Mouse (Mus musculus): ENCODE data around the gene Atp11a. TPM values are rescaled to one million over a fixed set of nuclear protein-coding genes. Genes with fewer than 3 reads are reported as not detected.

Gene Atp11a
- polyA plus RNA-seq, 1 experiment from 2014 or later, result 1.0 TPM

- H3K9me3 ChIP-seq (replicated peaks), result no peaks in the 10 kb centered on the region
- H3K27ac ChIP-seq, result no peak overlapping the region
- DNase-seq, result no peak
- H3K36me3 ChIP-seq, result no peaks in the 10 kb centered on the region
- peaks cover 16% of the 10 kb centered on the region; the same call in 1 of the 2 replicates for H3K27me3 ChIP-seq
- no peak for ATAC-seq (ENCODE audit: low read depth)
- no peak overlapping the region for H3K4me3 ChIP-seq (replicated peaks)
- no peaks in the 10 kb centered on the region for H3K4me1 ChIP-seq (replicated peaks)
- no peak overlapping the region for H3K4me2 ChIP-seq
- WGBS (ENCODE audit: insufficient replicate concordance), result 63% methylated on average over 4 of the region's 4 CpGs
- H3K9ac ChIP-seq, result no peak overlapping the region
Observed at GRCm38 (mm10) chr8:12907730-12908129, 150.9 kb downstream of the Atp11a start.

GRCm38 (mm10) chr8:12912011-12912410 is 155.2 kb downstream of the Atp11a start:
- H3K36me3 ChIP-seq, result no peaks in the 10 kb centered on the region
- no peak overlapping the region for H3K27ac ChIP-seq
- H3K27me3 ChIP-seq, result peaks cover 45% of the 10 kb centered on the region
- H3K4me2 ChIP-seq, result no peak overlapping the region
- no peak overlapping the region for H3K4me3 ChIP-seq (replicated peaks)
- no peak for DNase-seq
- no peak for ATAC-seq (ENCODE audit: low read depth)
- 43% methylated on average over 5 of the region's 5 CpGs for WGBS (ENCODE audit: insufficient replicate concordance)
- H3K4me1 ChIP-seq (replicated peaks), result no peaks in the 10 kb centered on the region
- no peaks in the 10 kb centered on the region for H3K9me3 ChIP-seq (replicated peaks)
- no peak overlapping the region for H3K9ac ChIP-seq

GRCm38 (mm10) chr8:12915187-12916006 is 158.6 kb downstream of the Atp11a start:
- no peak overlapping the region for H3K27ac ChIP-seq
- DNase-seq (no peak), ATAC-seq (ENCODE audit: low read depth) (no peak)
- H3K9me3 ChIP-seq (replicated peaks), result no peaks in the 10 kb centered on the region
- peak overlapping the region; percentile 38 for H3K4me2 ChIP-seq
- no peaks in the 10 kb centered on the region for H3K36me3 ChIP-seq
- H3K9ac ChIP-seq, result no peak overlapping the region
- H3K4me1 ChIP-seq (replicated peaks), result no peaks in the 10 kb centered on the region
- WGBS (ENCODE audit: insufficient replicate concordance), result 20% methylated on average over 40 of the region's 42 CpGs
- peak overlapping the region; percentile 19; the same call in 1 of the 2 replicates for H3K4me3 ChIP-seq (replicated peaks)
- peaks cover 39% of the 10 kb centered on the region for H3K27me3 ChIP-seq

- Histone ChIP-seq H3K4me2 (no peak overlapping the region), H3K4me3 (replicated peaks) (0 out of 2 replicates have a peak overlapping the region, but pooled peaks have one; percentile 19), H3K27ac (no peak overlapping the region), H3K4me1 (replicated peaks) (no peaks in the 10 kb centered on the region), H3K27me3 (peaks cover 39% of the 10 kb centered on the region), H3K9ac (no peak overlapping the region), H3K36me3 (no peaks in the 10 kb centered on the region), H3K9me3 (replicated peaks) (no peaks in the 10 kb centered on the region)
- ATAC-seq (ENCODE audit: low read depth) (no peak), DNase-seq (no peak)
- WGBS (ENCODE audit: insufficient replicate concordance), result 59% methylated on average over 16 of the region's 16 CpGs
Observed at GRCm38 (mm10) chr8:12916156-12916900, 159.5 kb downstream of the Atp11a start.

- H3K4me2 ChIP-seq, result no peak overlapping the region
- H3K27ac ChIP-seq, result no peak overlapping the region
- ATAC-seq (ENCODE audit: low read depth) (no peak), DNase-seq (no peak)
- 58% methylated on average over 3 of the region's 3 CpGs for WGBS (ENCODE audit: insufficient replicate concordance)
- H3K36me3 ChIP-seq, result no peaks in the 10 kb centered on the region
- H3K4me1 ChIP-seq (replicated peaks), result no peaks in the 10 kb centered on the region
- H3K9me3 ChIP-seq (replicated peaks), result no peaks in the 10 kb centered on the region
- no peak overlapping the region for H3K4me3 ChIP-seq (replicated peaks)
- H3K27me3 ChIP-seq, result peaks cover 39% of the 10 kb centered on the region
- no peak overlapping the region for H3K9ac ChIP-seq
Observed at GRCm38 (mm10) chr8:12917029-12917428, 160.2 kb downstream of the Atp11a start.

DNA sequence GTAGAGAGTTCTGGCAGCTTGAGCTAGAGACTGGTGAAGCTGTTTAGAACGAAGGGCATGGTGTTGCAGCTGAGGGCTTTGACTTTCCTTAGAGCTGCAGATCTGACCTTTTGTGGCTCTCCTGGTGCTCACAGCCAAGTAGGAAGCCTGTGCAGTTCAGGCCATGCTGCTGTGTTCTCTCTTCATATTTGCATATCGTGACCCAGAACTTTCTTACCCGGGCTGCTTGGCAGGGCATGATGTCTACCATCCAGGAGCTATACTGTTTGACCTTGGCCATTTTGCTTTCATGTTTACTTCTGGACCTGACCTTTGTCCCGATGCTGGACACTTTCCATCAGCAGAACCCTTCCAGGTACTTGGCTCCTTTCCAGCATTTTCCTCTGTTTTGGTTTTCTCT is 161.0 kb downstream of the Atp11a start:
- no peak overlapping the region for H3K4me2 ChIP-seq
- H3K27ac ChIP-seq, result no peak overlapping the region
- no peaks in the 10 kb centered on the region for H3K9me3 ChIP-seq (replicated peaks)
- H3K4me3 ChIP-seq (replicated peaks), result no peak overlapping the region
- H3K4me1 ChIP-seq (replicated peaks), result no peaks in the 10 kb centered on the region
- peaks cover 39% of the 10 kb centered on the region for H3K27me3 ChIP-seq
- WGBS (ENCODE audit: insufficient replicate concordance), result 52% methylated on average over 4 of the region's 4 CpGs
- no peak for DNase-seq
- H3K36me3 ChIP-seq, result no peaks in the 10 kb centered on the region
- ATAC-seq (ENCODE audit: low read depth), result no peak
- H3K9ac ChIP-seq, result no peak overlapping the region

Other genes with a start within 250 kb of the Atp11a start
- not detected in 2 replicates for gene Spaca7, start 184.0 kb upstream of the Atp11a start, polyA plus RNA-seq (2015; fragmentation: Nextera tagmentation; extraction: Ambion mirVana)
- gene Tubgcp3, start 84.8 kb upstream of the Atp11a start, polyA plus RNA-seq (2015; fragmentation: Nextera tagmentation; extraction: Ambion mirVana), result 25.1 and 31.3 TPM in 2 replicates
- gene Mcf2l, start 116.8 kb downstream of the Atp11a start, polyA plus RNA-seq (2015; fragmentation: Nextera tagmentation; extraction: Ambion mirVana), result 0.89 and 1.2 TPM in 2 replicates

Data from liver, embryonic 13.5 days (tissue).